Mouse (Mus musculus): Measurements from ENCODE around the gene Ttyh1. TPM values are rescaled to one million over a fixed set of nuclear protein-coding genes. Genes with fewer than 3 reads are reported as not detected.

The Ttyh1 gene
- total and polyA plus RNA-seq, 3 experiments = 0.15 to 0.26 TPM; not detected in 1

GRCm38 (mm10) chr7:4139391-4139790 is 20.2 kb downstream of the Ttyh1 start:
- Histone ChIP-seq H3K4me1 (ENCODE audit: control insufficient read depth in 1 of 2, insufficient read depth in 2 of 2, low read length in 2 of 2) (peaks cover 0 to 11% of the 10 kb centered on the region in 2 experiments; a peak in 3 of 4 replicates), H3K9ac (ENCODE audit: control insufficient read depth, low read depth, low read length, poor library complexity, severe bottlenecking) (no peak overlapping the region), H3K79me2 (ENCODE audit: control insufficient read depth, insufficient read depth, low read length, poor library complexity) (peaks cover 32% of the 10 kb centered on the region), H3K9me3 (replicated peaks; ENCODE audit: insufficient read depth, low read length) (no peaks in the 10 kb centered on the region), H3K36me3 (ENCODE audit: control insufficient read depth in 1 of 2, insufficient read depth in 2 of 2, low read length in 2 of 2) (peaks cover 5 to 11% of the 10 kb centered on the region in 2 experiments), H3K4me3 (ENCODE audit: control insufficient read depth in 1 of 2, insufficient read depth in 1 of 2, low read depth in 2 of 2, low read length in 2 of 2) (no peak overlapping the region), H3K27me3 (ENCODE audit: control insufficient read depth in 1 of 2, insufficient read depth in 2 of 2, low read length in 2 of 2) (no peaks in the 10 kb centered on the region), H3K27ac (ENCODE audit: control insufficient read depth, low read depth, low read length) (no peak overlapping the region)
- no peak for TF ChIP-seq KAT2A (conservative IDR thresholded peaks at IDR 0.05; ENCODE audit: low read depth, low read length)
- no peak for TF ChIP-seq CTCF (IDR thresholded peaks at IDR 0.05 in 2 of 3, conservative IDR thresholded peaks at IDR 0.05 in 1 of 3; ENCODE audit: control insufficient read depth in 1 of 3, insufficient read depth in 1 of 3, low read depth in 2 of 3, low read length in 3 of 3, poor library complexity in 1 of 3, severe bottlenecking in 1 of 3)
- no peak for TF ChIP-seq POLR2A (IDR thresholded peaks at IDR 0.05; ENCODE audit: control insufficient read depth in 1 of 2, insufficient read depth in 1 of 2, low read depth in 1 of 2, low read length in 2 of 2, poor library complexity in 1 of 2)
- TF ChIP-seq TBP (IDR thresholded peaks at IDR 0.05; ENCODE audit: low read depth, low read length) = no peak
- no peak for TF ChIP-seq GABPA (IDR thresholded peaks at IDR 0.05; ENCODE audit: low read depth, low read length)
- TF ChIP-seq NRF1 (IDR thresholded peaks at IDR 0.05; ENCODE audit: insufficient read depth, low read depth, low read length, poor library complexity, severe bottlenecking) = no peak
- no peak for TF ChIP-seq E2F4 (IDR thresholded peaks at IDR 0.05; ENCODE audit: borderline replicate concordance, low read depth, low read length)
- no peak for TF ChIP-seq ZMIZ1 (IDR thresholded peaks at IDR 0.05; ENCODE audit: low read depth, low read length)
- no peak for TF ChIP-seq BHLHE40 (IDR thresholded peaks at IDR 0.05; ENCODE audit: borderline replicate concordance, low read depth, low read length)
- no peak for TF ChIP-seq ETS1 (IDR thresholded peaks at IDR 0.05; ENCODE audit: low read depth, low read length)
- no peak for TF ChIP-seq USF1 (IDR thresholded peaks at IDR 0.05; ENCODE audit: low read depth, low read length)
- no peak for TF ChIP-seq POLR2AphosphoS2 (IDR thresholded peaks at IDR 0.05; ENCODE audit: low read length)
- TF ChIP-seq GATA1 (IDR thresholded peaks at IDR 0.05; ENCODE audit: low read depth, low read length) = no peak
- DNase-seq (ENCODE audit: low read depth, low spot score) = no peak

DNA sequence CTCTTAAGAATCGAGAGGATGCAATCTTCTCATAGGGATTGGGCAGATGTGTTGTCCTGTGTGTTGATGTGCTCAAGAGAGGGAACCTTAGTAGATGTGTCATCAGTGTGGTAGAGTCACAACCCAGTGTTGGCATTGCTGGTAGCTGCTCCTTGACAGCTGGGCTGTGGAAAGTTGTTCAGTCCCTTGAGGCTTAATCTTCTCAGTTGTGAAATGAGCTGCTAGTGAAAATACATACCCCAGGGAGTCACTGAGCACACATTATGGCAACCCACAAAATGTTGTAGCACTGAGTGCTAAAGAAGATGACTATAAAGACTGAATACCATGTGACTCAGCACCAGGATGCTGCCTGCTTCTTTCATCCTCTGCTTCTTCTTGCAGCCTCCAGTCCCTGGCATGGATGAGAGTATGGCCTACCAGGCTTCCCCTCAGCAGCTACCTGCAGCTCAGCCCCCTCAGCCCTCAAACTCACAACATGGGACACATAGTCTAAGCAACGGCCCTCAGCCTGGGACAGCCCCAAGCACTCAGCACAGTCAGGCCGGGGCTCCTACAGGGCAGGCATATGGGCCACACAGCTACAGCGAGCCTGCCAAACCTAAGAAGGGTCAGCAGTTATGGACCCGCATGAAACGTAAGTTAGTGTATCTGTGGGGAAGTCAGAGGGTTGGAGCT is 22.6 kb downstream of the Ttyh1 start:
- peaks cover 0 to 8% of the 10 kb centered on the region in 2 experiments; a peak in 2 of 4 replicates for H3K4me1 ChIP-seq (ENCODE audit: control insufficient read depth in 1 of 2, insufficient read depth in 2 of 2, low read length in 2 of 2)
- peaks cover 24% of the 10 kb centered on the region for H3K79me2 ChIP-seq (ENCODE audit: control insufficient read depth, insufficient read depth, low read length, poor library complexity)
- no peak overlapping the region for H3K27ac ChIP-seq (ENCODE audit: control insufficient read depth, low read depth, low read length)
- no peak overlapping the region for H3K9ac ChIP-seq (ENCODE audit: control insufficient read depth, low read depth, low read length, poor library complexity, severe bottlenecking)
- DNase-seq (ENCODE audit: low read depth, low spot score) = no peak
- peaks cover 5% of the 10 kb centered on the region in 2 experiments for H3K36me3 ChIP-seq (ENCODE audit: control insufficient read depth in 1 of 2, insufficient read depth in 2 of 2, low read length in 2 of 2)
- no peaks in the 10 kb centered on the region for H3K27me3 ChIP-seq (ENCODE audit: control insufficient read depth in 1 of 2, insufficient read depth in 2 of 2, low read length in 2 of 2)
- no peak overlapping the region for H3K4me3 ChIP-seq (ENCODE audit: control insufficient read depth in 1 of 2, insufficient read depth in 1 of 2, low read depth in 2 of 2, low read length in 2 of 2)
- TF ChIP-seq CHD1 (IDR thresholded peaks at IDR 0.05; ENCODE audit: low read depth, low read length) (no peak), TAL1 (IDR thresholded peaks at IDR 0.05; ENCODE audit: low read length) (no peak), ZMIZ1 (IDR thresholded peaks at IDR 0.05; ENCODE audit: low read depth, low read length) (no peak), POLR2A (IDR thresholded peaks at IDR 0.05; ENCODE audit: control insufficient read depth in 1 of 2, insufficient read depth in 1 of 2, low read depth in 1 of 2, low read length in 2 of 2, poor library complexity in 1 of 2) (peak in 1 of 2 experiments; percentile 9; a peak in 1 of 4 replicates), POLR2AphosphoS5 (IDR thresholded peaks at IDR 0.05; ENCODE audit: borderline replicate concordance, low read depth, low read length) (no peak)
- H3K9me3 ChIP-seq (replicated peaks; ENCODE audit: insufficient read depth, low read length) = no peaks in the 10 kb centered on the region

All from MEL (cell line).